Mouse (Mus musculus): ENCODE measurements around the gene Itprip. TPM values are rescaled to one million over a fixed set of nuclear protein-coding genes. Genes with fewer than 3 reads are reported as not detected.

Itprip gene
- polyA plus RNA-seq, 1 experiment from 2014 or later = 4.4 TPM

DNA sequence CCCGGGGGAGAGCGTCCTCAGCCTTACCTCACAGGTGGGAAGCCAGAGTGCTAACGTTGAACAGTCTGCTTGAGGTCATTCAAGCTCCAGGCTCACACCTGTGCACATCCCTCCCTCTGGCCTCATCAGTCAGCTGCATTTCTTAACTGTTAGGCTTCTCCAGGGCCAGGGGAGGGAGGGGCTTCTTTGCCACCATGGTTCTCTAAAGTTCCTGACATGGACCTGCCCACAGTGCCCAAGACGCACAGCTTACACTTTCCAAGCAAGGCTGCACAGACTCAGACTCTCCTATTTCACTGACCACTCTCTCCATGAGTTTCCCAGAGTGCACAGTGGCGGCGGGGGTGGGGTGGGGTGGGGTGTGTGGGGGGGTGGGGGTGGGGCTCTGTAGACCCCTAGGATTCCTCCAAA lies 10.1 kb downstream of the Itprip start:
- ATAC-seq = peak; percentile 35
- Histone ChIP-seq H3K36me3 (ENCODE audit: control insufficient read depth, insufficient read depth, low read length) (no peaks in the 10 kb centered on the region), H3K4me2 (ENCODE audit: low read length) (peak overlapping the region; percentile 55), H3K4me1 (ENCODE audit: control insufficient read depth, insufficient read depth, low read depth, low read length) (peaks cover 11% of the 10 kb centered on the region), H3K27me3 (replicated peaks; ENCODE audit: control insufficient read depth, insufficient read depth, low read length) (no peaks in the 10 kb centered on the region), H3K27ac (ENCODE audit: low read depth, low read length) (peak overlapping the region; percentile 76), H3K9ac (ENCODE audit: low read depth, low read length) (peak overlapping the region; percentile 3; the same call in 1 of the 2 replicates), H3K9me3 (ENCODE audit: control insufficient read depth, low read length) (no peaks in the 10 kb centered on the region), H3K4me3 (ENCODE audit: low read length) (no peak overlapping the region)
- WGBS = 24% methylated on average over 6 of the region's 6 CpGs

DNA sequence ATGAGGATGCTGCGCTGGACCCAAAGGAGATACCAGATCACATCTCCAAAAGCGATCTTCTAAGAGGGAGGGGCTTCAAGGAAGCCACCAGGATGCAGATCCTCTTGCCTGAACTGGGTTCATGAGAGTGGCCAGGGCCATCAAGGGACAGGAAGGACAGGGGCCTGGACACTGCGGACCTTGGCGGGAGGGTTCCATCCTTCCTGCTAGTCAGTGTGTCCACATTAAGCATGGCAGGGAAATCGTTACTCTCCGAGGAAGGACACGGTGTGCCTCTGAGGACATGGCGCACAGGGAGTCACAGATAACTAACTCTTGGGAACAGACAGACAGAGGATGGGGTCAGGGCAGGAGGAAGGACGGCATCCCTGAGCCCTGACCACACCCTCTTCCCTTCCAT lies 11.5 kb downstream of the Itprip start:
- ATAC-seq = no peak
- no peak overlapping the region for H3K9ac ChIP-seq (ENCODE audit: low read depth, low read length)
- peaks cover 11% of the 10 kb centered on the region for H3K4me1 ChIP-seq (ENCODE audit: control insufficient read depth, insufficient read depth, low read depth, low read length)
- no peaks in the 10 kb centered on the region for H3K27me3 ChIP-seq (replicated peaks; ENCODE audit: control insufficient read depth, insufficient read depth, low read length)
- H3K36me3 ChIP-seq (ENCODE audit: control insufficient read depth, insufficient read depth, low read length) = no peaks in the 10 kb centered on the region
- no peak overlapping the region for H3K27ac ChIP-seq (ENCODE audit: low read depth, low read length)
- H3K9me3 ChIP-seq (ENCODE audit: control insufficient read depth, low read length) = no peaks in the 10 kb centered on the region
- H3K4me3 ChIP-seq (ENCODE audit: low read length) = no peak overlapping the region
- WGBS = 92% methylated on average over 9 of the region's 9 CpGs
- no peak overlapping the region for H3K4me2 ChIP-seq (ENCODE audit: low read length)

GRCm38 (mm10) chr19:47905603-47906002 lies 13.5 kb downstream of the Itprip start:
- Histone ChIP-seq H3K4me1 (ENCODE audit: control insufficient read depth, insufficient read depth, low read depth, low read length) (peaks cover 11% of the 10 kb centered on the region), H3K27me3 (replicated peaks; ENCODE audit: control insufficient read depth, insufficient read depth, low read length) (no peaks in the 10 kb centered on the region), H3K9me3 (ENCODE audit: control insufficient read depth, low read length) (no peaks in the 10 kb centered on the region), H3K27ac (ENCODE audit: low read depth, low read length) (no peak overlapping the region), H3K4me2 (ENCODE audit: low read length) (no peak overlapping the region), H3K9ac (ENCODE audit: low read depth, low read length) (no peak overlapping the region), H3K4me3 (ENCODE audit: low read length) (no peak overlapping the region), H3K36me3 (ENCODE audit: control insufficient read depth, insufficient read depth, low read length) (no peaks in the 10 kb centered on the region)
- WGBS = 85% methylated on average over 5 of the region's 5 CpGs
- no peak for ATAC-seq

- no peaks in the 10 kb centered on the region for H3K27me3 ChIP-seq (replicated peaks; ENCODE audit: control insufficient read depth, insufficient read depth, low read length)
- no peak overlapping the region for H3K9ac ChIP-seq (ENCODE audit: low read depth, low read length)
- no peaks in the 10 kb centered on the region for H3K9me3 ChIP-seq (ENCODE audit: control insufficient read depth, low read length)
- H3K4me1 ChIP-seq (ENCODE audit: control insufficient read depth, insufficient read depth, low read depth, low read length) = peaks cover 8% of the 10 kb centered on the region
- no peaks in the 10 kb centered on the region for H3K36me3 ChIP-seq (ENCODE audit: control insufficient read depth, insufficient read depth, low read length)
- H3K4me2 ChIP-seq (ENCODE audit: low read length) = no peak overlapping the region
- H3K27ac ChIP-seq (ENCODE audit: low read depth, low read length) = no peak overlapping the region
- H3K4me3 ChIP-seq (ENCODE audit: low read length) = no peak overlapping the region
- WGBS = 80% methylated on average over 4 of the region's 4 CpGs
- no peak for ATAC-seq
Measured at GRCm38 (mm10) chr19:47905081-47905480, 14.0 kb downstream of the Itprip start.

DNA sequence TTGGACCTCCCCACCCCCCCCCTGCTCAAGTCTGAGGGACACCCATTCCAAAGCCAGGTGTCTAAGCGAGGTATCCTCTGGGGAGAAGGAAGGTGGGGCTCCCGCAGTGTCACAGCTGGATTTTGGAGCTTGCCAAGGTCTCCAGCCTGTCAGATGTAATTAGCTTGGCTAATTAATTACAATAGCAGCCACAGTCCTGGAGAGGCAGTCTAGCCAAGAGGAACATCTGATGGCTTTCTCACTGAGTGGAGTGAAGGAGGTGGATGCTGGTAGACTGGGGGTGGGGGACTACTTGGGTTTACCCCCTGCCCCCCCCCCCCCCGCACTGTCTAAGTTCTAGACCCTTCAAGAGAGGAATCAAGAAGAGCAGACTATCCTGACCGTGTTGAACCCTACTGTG lies 15.4 kb downstream of the Itprip start:
- no peak overlapping the region for H3K4me2 ChIP-seq (ENCODE audit: low read length)
- no peaks in the 10 kb centered on the region for H3K9me3 ChIP-seq (ENCODE audit: control insufficient read depth, low read length)
- WGBS = 52% methylated on average over 4 of the region's 4 CpGs
- peaks cover 4% of the 10 kb centered on the region; the same call in 1 of the 2 replicates for H3K4me1 ChIP-seq (ENCODE audit: control insufficient read depth, insufficient read depth, low read depth, low read length)
- H3K9ac ChIP-seq (ENCODE audit: low read depth, low read length) = no peak overlapping the region
- H3K4me3 ChIP-seq (ENCODE audit: low read length) = no peak overlapping the region
- no peaks in the 10 kb centered on the region for H3K36me3 ChIP-seq (ENCODE audit: control insufficient read depth, insufficient read depth, low read length)
- peak; percentile 63 for ATAC-seq
- no peaks in the 10 kb centered on the region for H3K27me3 ChIP-seq (replicated peaks; ENCODE audit: control insufficient read depth, insufficient read depth, low read length)
- H3K27ac ChIP-seq (ENCODE audit: low read depth, low read length) = no peak overlapping the region

DNA sequence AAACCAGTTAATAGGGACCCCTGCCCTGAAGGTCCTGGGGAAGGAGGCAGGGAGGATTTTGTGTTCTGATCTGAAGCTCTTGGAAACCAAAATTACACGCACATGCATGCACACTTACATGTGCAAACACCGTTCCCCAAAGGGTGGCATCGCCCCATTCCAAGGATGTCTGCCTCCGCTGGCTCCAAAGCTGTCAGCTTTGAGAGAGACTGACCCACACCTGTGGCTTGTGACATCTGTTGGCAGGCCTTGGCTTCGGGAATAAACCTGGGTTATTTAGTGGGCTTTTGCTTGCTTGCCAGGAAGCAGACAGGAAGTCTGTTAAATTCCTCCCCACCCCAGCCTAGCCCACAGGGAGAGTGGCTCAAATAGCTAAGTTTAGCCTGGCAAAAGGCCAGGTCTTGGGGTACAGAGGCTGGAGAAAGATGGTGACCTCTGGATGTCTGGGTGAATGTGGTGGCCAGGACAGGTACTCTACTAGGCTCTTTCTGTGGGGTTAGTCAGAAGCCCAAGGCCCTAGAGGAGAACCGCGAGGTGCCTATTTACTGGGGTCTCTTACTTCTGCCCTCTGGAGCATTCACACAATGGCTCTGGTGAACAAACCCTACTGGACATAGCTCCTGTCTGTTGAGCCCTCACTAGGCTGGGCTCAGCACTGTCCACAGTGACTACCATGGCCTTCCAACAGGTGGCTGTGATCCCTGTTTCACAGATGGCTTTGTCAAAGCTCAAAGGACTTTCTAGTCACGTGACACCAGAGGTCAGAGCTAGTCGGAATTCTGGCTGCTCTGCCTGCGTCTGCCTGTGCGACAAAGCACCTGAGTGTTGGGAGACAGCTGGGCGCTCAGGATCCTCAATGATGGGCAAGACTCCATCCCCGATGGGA lies 16.5 kb downstream of the Itprip start:
- no peak overlapping the region for H3K4me2 ChIP-seq (ENCODE audit: low read length)
- no peaks in the 10 kb centered on the region for H3K9me3 ChIP-seq (ENCODE audit: control insufficient read depth, low read length)
- 64% methylated on average over 13 of the region's 13 CpGs for WGBS
- no peak overlapping the region for H3K27ac ChIP-seq (ENCODE audit: low read depth, low read length)
- no peak for ATAC-seq
- H3K27me3 ChIP-seq (replicated peaks; ENCODE audit: control insufficient read depth, insufficient read depth, low read length) = no peaks in the 10 kb centered on the region
- no peaks in the 10 kb centered on the region for H3K36me3 ChIP-seq (ENCODE audit: control insufficient read depth, insufficient read depth, low read length)
- no peak overlapping the region for H3K4me3 ChIP-seq (ENCODE audit: low read length)
- peaks cover 4% of the 10 kb centered on the region; the same call in 1 of the 2 replicates for H3K4me1 ChIP-seq (ENCODE audit: control insufficient read depth, insufficient read depth, low read depth, low read length)
- H3K9ac ChIP-seq (ENCODE audit: low read depth, low read length) = no peak overlapping the region

GRCm38 (mm10) chr19:47900558-47900957 lies 18.5 kb downstream of the Itprip start:
- H3K4me1 ChIP-seq (ENCODE audit: control insufficient read depth, insufficient read depth, low read depth, low read length) = peaks cover 4% of the 10 kb centered on the region; the same call in 1 of the 2 replicates
- no peak overlapping the region for H3K4me2 ChIP-seq (ENCODE audit: low read length)
- WGBS = 86% methylated on average over 10 of the region's 10 CpGs
- H3K36me3 ChIP-seq (ENCODE audit: control insufficient read depth, insufficient read depth, low read length) = peaks cover 5% of the 10 kb centered on the region; the same call in 1 of the 2 replicates
- H3K4me3 ChIP-seq (ENCODE audit: low read length) = no peak overlapping the region
- H3K9me3 ChIP-seq (ENCODE audit: control insufficient read depth, low read length) = no peaks in the 10 kb centered on the region
- no peak overlapping the region for H3K27ac ChIP-seq (ENCODE audit: low read depth, low read length)
- no peaks in the 10 kb centered on the region for H3K27me3 ChIP-seq (replicated peaks; ENCODE audit: control insufficient read depth, insufficient read depth, low read length)
- no peak for ATAC-seq
- H3K9ac ChIP-seq (ENCODE audit: low read depth, low read length) = no peak overlapping the region

DNA sequence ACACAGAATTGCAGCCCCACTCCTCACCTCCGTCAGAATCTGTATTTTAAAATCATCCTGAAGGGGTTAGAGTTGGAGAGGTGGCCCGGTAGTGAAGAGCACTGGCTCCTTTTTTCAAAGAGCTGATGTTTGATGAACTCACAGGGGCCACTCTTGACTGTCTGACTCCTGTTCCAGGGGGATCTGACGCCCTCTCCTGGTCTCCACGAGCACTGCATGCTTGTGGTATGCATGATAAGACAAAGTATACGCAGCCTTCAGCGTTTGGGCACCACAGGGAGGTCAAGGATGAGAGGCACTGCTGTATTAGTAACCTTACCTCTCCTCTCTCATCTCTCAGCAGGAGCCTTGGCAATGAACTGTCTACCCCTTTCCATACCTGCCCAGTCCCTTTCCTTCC lies 19.1 kb downstream of the Itprip start:
- Histone ChIP-seq H3K4me2 (ENCODE audit: low read length) (no peak overlapping the region), H3K4me1 (ENCODE audit: control insufficient read depth, insufficient read depth, low read depth, low read length) (no peaks in the 10 kb centered on the region; the same call in 1 of the 2 replicates), H3K4me3 (ENCODE audit: low read length) (no peak overlapping the region), H3K9me3 (ENCODE audit: control insufficient read depth, low read length) (no peaks in the 10 kb centered on the region), H3K27me3 (replicated peaks; ENCODE audit: control insufficient read depth, insufficient read depth, low read length) (no peaks in the 10 kb centered on the region), H3K27ac (ENCODE audit: low read depth, low read length) (no peak overlapping the region), H3K9ac (ENCODE audit: low read depth, low read length) (no peak overlapping the region), H3K36me3 (ENCODE audit: control insufficient read depth, insufficient read depth, low read length) (peaks cover 6% of the 10 kb centered on the region; the same call in 1 of the 2 replicates)
- WGBS = 59% methylated on average over 6 of the region's 6 CpGs
- ATAC-seq = no peak

DNA sequence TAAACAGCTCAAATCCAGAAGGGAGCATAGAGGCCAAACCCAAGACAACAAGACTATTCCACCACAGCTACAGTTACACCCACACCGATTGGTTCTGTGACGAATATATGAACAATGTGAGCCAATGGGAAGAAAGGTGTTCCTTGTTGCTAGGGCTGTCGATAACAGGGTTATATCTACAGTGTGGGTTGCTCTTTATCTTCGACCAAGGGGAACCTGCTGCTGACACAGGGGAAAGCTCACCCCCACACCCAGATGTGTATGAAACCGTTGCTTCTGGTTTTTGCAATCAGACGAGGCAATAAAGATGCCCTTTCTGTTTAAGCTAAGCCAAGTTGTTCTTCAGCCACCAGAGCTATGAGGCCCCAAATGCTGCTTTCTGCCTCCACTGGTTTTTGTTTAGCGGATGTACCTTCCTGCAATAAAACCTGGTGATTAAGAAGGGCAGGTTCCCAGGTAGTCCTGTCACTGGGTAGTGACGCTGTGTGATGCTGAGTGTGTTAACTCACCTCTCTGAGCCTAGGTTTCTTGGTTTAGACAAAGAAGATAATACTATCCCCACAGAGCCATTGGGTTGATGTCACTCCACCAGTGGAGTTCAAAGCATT lies 20.5 kb downstream of the Itprip start:
- no peak overlapping the region for H3K9ac ChIP-seq (ENCODE audit: low read depth, low read length)
- no peak for ATAC-seq
- H3K27ac ChIP-seq (ENCODE audit: low read depth, low read length) = no peak overlapping the region
- no peaks in the 10 kb centered on the region; the same call in 1 of the 2 replicates for H3K4me1 ChIP-seq (ENCODE audit: control insufficient read depth, insufficient read depth, low read depth, low read length)
- H3K27me3 ChIP-seq (replicated peaks; ENCODE audit: control insufficient read depth, insufficient read depth, low read length) = no peaks in the 10 kb centered on the region
- WGBS = 91% methylated on average over 8 of the region's 8 CpGs
- peaks cover 6% of the 10 kb centered on the region; the same call in 1 of the 2 replicates for H3K36me3 ChIP-seq (ENCODE audit: control insufficient read depth, insufficient read depth, low read length)
- no peak overlapping the region for H3K4me2 ChIP-seq (ENCODE audit: low read length)
- no peaks in the 10 kb centered on the region for H3K9me3 ChIP-seq (ENCODE audit: control insufficient read depth, low read length)
- no peak overlapping the region for H3K4me3 ChIP-seq (ENCODE audit: low read length)

All from hindbrain, embryonic 16.5 days (tissue).